Mouse (Mus musculus) testis, postnatal 10 days (tissue): ENCODE measurements around the gene H2-T24.
A peak's percentile ranks its signal among the peaks of the same experiment; 100 is the strongest.
"Not testable (repeated sequence)": the region's sequence is repeated elsewhere in the genome, so short reads cannot be mapped to it uniquely, and the experiment has no call there.

Experiments used
- DNase-seq: peaks from one replicate; pipeline ENCODE4 v3.0.0; 2021; ENCODE audit warnings: low spot score

H2-T24 gene

GRCm38 (mm10) chr17:36023710-36024654 is 3.6 kb upstream of the H2-T24 start:
- DNase-seq, result no peak

GRCm38 (mm10) chr17:36022922-36023321 is 2.6 kb upstream of the H2-T24 start:
- no peak for DNase-seq

GRCm38 (mm10) chr17:36022098-36022497 is 1.7 kb upstream of the H2-T24 start:
- DNase-seq, result no peak

- DNase-seq, result no peak
Observed at GRCm38 (mm10) chr17:36021309-36021708, 949 bp upstream of the H2-T24 start.

GRCm38 (mm10) chr17:36019519-36019918 is 841 bp downstream of the H2-T24 start:
- no peak for DNase-seq

- DNase-seq, result no peak
Observed at GRCm38 (mm10) chr17:36018979-36019378, 1.4 kb downstream of the H2-T24 start.

GRCm38 (mm10) chr17:36017046-36017445 is 3.3 kb downstream of the H2-T24 start:
- no peak for DNase-seq

- DNase-seq, result no peak
Observed at GRCm38 (mm10) chr17:36014977-36015376, 5.4 kb downstream of the H2-T24 start.

GRCm38 (mm10) chr17:36004409-36004808 is 16.0 kb downstream of the H2-T24 start:
- DNase-seq, result not testable (repeated sequence)

- DNase-seq, result no peak
Observed at GRCm38 (mm10) chr17:36003331-36003730, 17.0 kb downstream of the H2-T24 start.

- no peak for DNase-seq
Observed at GRCm38 (mm10) chr17:36001966-36002365, 18.4 kb downstream of the H2-T24 start.

- DNase-seq, result no peak
Observed at GRCm38 (mm10) chr17:36001121-36001897, 19.1 kb downstream of the H2-T24 start.

GRCm38 (mm10) chr17:36000349-36000748 is 20.0 kb downstream of the H2-T24 start:
- DNase-seq, result no peak

GRCm38 (mm10) chr17:35999356-35999755 is 21.0 kb downstream of the H2-T24 start:
- DNase-seq, result no peak

- DNase-seq, result no peak
Observed at GRCm38 (mm10) chr17:35998545-35999305, 21.6 kb downstream of the H2-T24 start.

- DNase-seq, result no peak
Observed at GRCm38 (mm10) chr17:35997713-35998510, 22.4 kb downstream of the H2-T24 start.

GRCm38 (mm10) chr17:35996949-35997348 is 23.4 kb downstream of the H2-T24 start:
- DNase-seq, result peak; percentile 96

- no peak for DNase-seq
Observed at GRCm38 (mm10) chr17:35994879-35995240, 25.5 kb downstream of the H2-T24 start.

GRCm38 (mm10) chr17:35994175-35994878 is 26.0 kb downstream of the H2-T24 start:
- peak; percentile 72 for DNase-seq

GRCm38 (mm10) chr17:35993675-35994074 is 26.7 kb downstream of the H2-T24 start:
- peak; percentile 85 for DNase-seq

- no peak for DNase-seq
Observed at GRCm38 (mm10) chr17:35991781-35992180, 28.6 kb downstream of the H2-T24 start.
